19 mouse cellular contexts compared by ENCODE assay signal in the genomic region with DNA sequence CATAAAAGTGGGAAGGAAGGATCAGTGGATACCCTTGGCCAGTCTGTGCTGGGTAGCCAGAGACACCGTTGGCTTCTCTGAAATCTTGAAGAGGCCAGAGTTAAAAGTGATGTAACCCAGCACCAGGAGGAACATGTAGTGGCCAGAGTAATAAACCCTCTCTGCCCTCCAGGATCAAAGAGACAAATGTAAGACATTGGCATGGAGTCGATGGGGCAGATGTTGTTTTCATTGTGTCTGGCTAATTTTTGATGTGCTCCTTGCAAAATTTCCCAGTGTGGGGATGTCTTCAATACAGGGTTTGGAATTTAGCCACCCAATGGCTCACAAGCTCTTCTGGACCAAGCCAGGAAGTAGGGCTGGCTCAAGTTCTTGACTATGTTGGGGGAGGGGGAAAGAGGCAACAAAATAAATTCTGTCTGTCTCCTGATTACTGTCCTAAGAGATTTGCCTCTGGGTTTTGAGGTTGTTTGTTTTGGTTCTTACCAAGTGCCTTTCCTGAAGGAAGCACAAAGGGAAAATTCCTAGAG. TPM values are rescaled to one million over a fixed set of nuclear protein-coding genes. Genes with fewer than 3 reads are reported as not detected.
DNase-seq lines count a peak whose midpoint lies in the region; ATAC-seq and TF ChIP-seq lines count a peak whose summit lies in the region.
"Had no signal": no experiment of that assay in that cellular context is flagged by ENCODE, and none has a peak within 500 bp of the region (broad histone marks: within the 10 kb centered on the region; RNA-seq: fewer than 3 reads in every experiment).

No protein-coding gene starts in this region.

- intact Hi-C loops in heart, postnatal 25 days (cut with DNase I): no loop called here

- H3K9me3 ChIP-seq in lung, postnatal 0 days (ENCODE audit: low read length): no peaks in the 10 kb centered on the region
- H3K9me3 ChIP-seq in stomach, postnatal 0 days (ENCODE audit: control insufficient read depth, low read length): no peaks in the 10 kb centered on the region
- H3K9me3 ChIP-seq: heart, embryonic 13.5 days; hindbrain, embryonic 12.5 days; limb, embryonic 12.5 days; megakaryocyte, embryonic 14.5 days; neural tube, embryonic 12.5 days had no signal

- H3K27ac ChIP-seq in lung, postnatal 0 days (ENCODE audit: low read length): no peak overlapping the region
- no peak overlapping the region for H3K27ac ChIP-seq in stomach, postnatal 0 days (replicated peaks)
- H3K27ac ChIP-seq: heart, embryonic 13.5 days; hindbrain, embryonic 12.5 days; limb, embryonic 12.5 days; neural tube, embryonic 12.5 days had no signal

- H3K4me3 ChIP-seq in lung, postnatal 0 days (ENCODE audit: low read depth, low read length): no peak overlapping the region
- no peak overlapping the region for H3K4me3 ChIP-seq in stomach, postnatal 0 days (ENCODE audit: low read depth, low read length)
- H3K4me3 ChIP-seq: erythroblast, embryonic 14.5 days; heart, embryonic 13.5 days; hindbrain, embryonic 12.5 days; limb, embryonic 12.5 days; megakaryocyte, embryonic 14.5 days; neural tube, embryonic 12.5 days had no signal

- no peak overlapping the region for H3K9ac ChIP-seq in lung, postnatal 0 days (replicated peaks; ENCODE audit: low read depth)
- H3K9ac ChIP-seq in stomach, postnatal 0 days (ENCODE audit: low read length): no peak overlapping the region
- H3K9ac ChIP-seq: forebrain, postnatal 0 days; heart, embryonic 13.5 days; hindbrain, embryonic 12.5 days; limb, embryonic 12.5 days; neural tube, embryonic 12.5 days had no signal

- no peaks in the 10 kb centered on the region; the same call in 1 of the 2 replicates for H3K4me1 ChIP-seq in lung, postnatal 0 days (ENCODE audit: insufficient read depth, low read depth, low read length)
- no peaks in the 10 kb centered on the region for H3K4me1 ChIP-seq in stomach, postnatal 0 days (replicated peaks; ENCODE audit: control insufficient read depth, insufficient read depth)
- H3K4me1 ChIP-seq: megakaryocyte, embryonic 14.5 days; neural tube, embryonic 12.5 days had no signal

- DNase-seq in heart, adult 9 months (ENCODE audit: low spot score in 2 of 2): peak; percentile 31 to 43
- DNase-seq in heart, postnatal 25 days (ENCODE audit: low spot score): no peak
- DNase-seq in NIH3T3 (ENCODE audit: low read depth) (peak; percentile 19), adipocyte (ENCODE audit: low spot score) (peak; percentile 35)
- DNase-seq in lung, postnatal 0 days (ENCODE audit: low spot score): peak; percentile 53
- no peak for DNase-seq in adrenal gland, postnatal 10 days
- no peak for DNase-seq in stomach, postnatal 0 days (ENCODE audit: low spot score)
- DNase-seq: cerebellum, postnatal 25 days; forebrain, postnatal 0 days; right cerebral cortex, postnatal 14 days had no signal

- peak; percentile 9; the same call in 1 of the 2 replicates for ATAC-seq in lung, postnatal 0 days
- no peak for ATAC-seq in stomach, postnatal 0 days (ENCODE audit: low FRiP score, low TSS enrichment)
- ATAC-seq: CD4-positive, CD25-positive, alpha-beta regulatory T cell, adult 4 months; forebrain, postnatal 0 days had no signal

- no peaks in the 10 kb centered on the region for H3K27me3 ChIP-seq in lung, postnatal 0 days (replicated peaks; ENCODE audit: insufficient read depth, low read length)
- no peaks in the 10 kb centered on the region for H3K27me3 ChIP-seq in stomach, postnatal 0 days (ENCODE audit: control insufficient read depth, insufficient read depth, low read length)
- H3K27me3 ChIP-seq: heart, embryonic 13.5 days; hindbrain, embryonic 12.5 days; megakaryocyte, embryonic 14.5 days; neural tube, embryonic 12.5 days had no signal

- no peaks in the 10 kb centered on the region for H3K36me3 ChIP-seq in lung, postnatal 0 days (ENCODE audit: insufficient read depth, low read length)
- no peaks in the 10 kb centered on the region for H3K36me3 ChIP-seq in stomach, postnatal 0 days (ENCODE audit: control insufficient read depth, insufficient read depth, low read length)
- H3K36me3 ChIP-seq: hindbrain, embryonic 12.5 days; limb, embryonic 12.5 days; neural tube, embryonic 12.5 days had no signal

- TF ChIP-seq EP300 in lung, postnatal 0 days (IDR thresholded peaks at IDR 0.05): no peak
- no peak for TF ChIP-seq EP300 in stomach, postnatal 0 days (optimal IDR thresholded peaks at IDR 0.05)

- TF ChIP-seq CTCF in lung, postnatal 0 days (IDR thresholded peaks at IDR 0.05): no peak
- no peak for TF ChIP-seq CTCF in stomach, postnatal 0 days (IDR thresholded peaks at IDR 0.05; ENCODE audit: low read depth)

- WGBS in lung, postnatal 0 days: 49% methylated on average over 2 of the region's 2 CpGs
- 78% methylated on average over 2 of the region's 2 CpGs for WGBS in stomach, postnatal 0 days

- peak overlapping the region; percentile 25; the same call in 1 of the 2 replicates for H3K4me2 ChIP-seq in lung, postnatal 0 days (replicated peaks; ENCODE audit: low read depth, low read length)
- H3K4me2 ChIP-seq in stomach, postnatal 0 days (replicated peaks; ENCODE audit: low read depth): no peak overlapping the region
- H3K4me2 ChIP-seq: heart, embryonic 13.5 days; hindbrain, embryonic 12.5 days; limb, embryonic 12.5 days; neural tube, embryonic 12.5 days had no signal

RNA-seq across cellular contexts. Expression of a gene that starts 49.2 kb away (rescaled TPM):
- not detected for total RNA-seq in heart, postnatal 25 days (2021)
- polyA plus RNA-seq in lung, postnatal 0 days (2015; fragmentation: Nextera tagmentation; extraction: Ambion mirVana): 0.14 and 0.46 TPM in 2 replicates
- total RNA-seq in adrenal gland, postnatal 10 days (2021): not detected
- polyA plus RNA-seq in stomach, postnatal 0 days (2015; fragmentation: Nextera tagmentation; extraction: Ambion mirVana): 0.08 TPM in 2 replicates
- total RNA-seq: forebrain, postnatal 0 days; layer of hippocampus, adult 8-10 months; MEL had no signal
- polyA plus RNA-seq: CD4-positive, CD25-positive, alpha-beta regulatory T cell, adult 4 months; erythroblast, embryonic 14.5 days had no signal

Comparison
In these comparisons a context has a peak if more than half of its experiments do, and no peak if none do; other contexts are left out.
1. DNase-seq: peak in heart, adult 9 months (2 of 2), NIH3T3 (single experiment), adipocyte (single experiment) and lung, postnatal 0 days (single experiment); none in heart, postnatal 25 days (single experiment), adrenal gland, postnatal 10 days (single experiment) and stomach, postnatal 0 days (single experiment).